Comparison of ENCODE assay signal across 20 mouse cellular contexts in the genomic region with DNA sequence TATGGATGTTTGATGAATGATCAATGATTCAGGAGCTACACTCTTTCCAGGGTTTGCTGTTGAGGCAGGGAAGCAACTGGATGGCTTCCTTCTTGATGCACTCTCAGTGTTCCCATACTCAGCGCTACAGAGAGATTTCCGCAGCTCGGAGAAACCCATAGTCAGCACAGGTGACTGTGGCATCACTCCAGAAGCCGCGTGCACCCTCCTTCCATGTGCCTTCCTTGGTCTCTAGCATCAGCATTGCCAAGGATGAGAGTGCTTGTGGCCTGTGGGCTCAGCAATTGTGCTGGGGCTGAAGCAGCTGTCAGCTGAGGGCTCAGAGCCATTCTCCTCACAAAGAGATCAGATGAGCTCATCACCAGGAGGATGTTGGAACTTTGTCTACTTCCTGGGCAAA.
A peak's percentile ranks its signal among the peaks of the same experiment; 100 is the strongest.
DNase-seq lines count a peak whose midpoint lies in the region; TF ChIP-seq lines count a peak whose summit lies in the region.
"Had no signal": no experiment of that assay in that cellular context is flagged by ENCODE, and none has a peak within 500 bp of the region (broad histone marks: within the 10 kb centered on the region; RNA-seq: fewer than 3 reads in every experiment).

No protein-coding gene starts in this region.

- TF ChIP-seq POLR2A in cerebellum, adult 2 months (IDR thresholded peaks at IDR 0.05; ENCODE audit: borderline replicate concordance, insufficient read depth, low read length), result no peak

- TF ChIP-seq CTCF in cerebellum, adult 2 months (IDR thresholded peaks at IDR 0.05; ENCODE audit: borderline replicate concordance, insufficient read depth, low read depth, low read length), result no peak

- H3K4me3 ChIP-seq in cerebellum, adult 2 months (replicated peaks; ENCODE audit: insufficient read depth, low read depth, low read length), result no peak overlapping the region
- H3K4me3 ChIP-seq: embryonic facial prominence, embryonic 13.5 days; embryonic facial prominence, embryonic 15.5 days; erythroblast, embryonic 14.5 days; forebrain, embryonic 10.5 days; forebrain, embryonic 12.5 days; forebrain, embryonic 15.5 days had no signal

- peak; percentile 11 to 38 for DNase-seq in cerebellum, postnatal 14 days
- no peak for DNase-seq in cerebellum, adult 2 months
- peak; percentile 0 for DNase-seq in left cerebral cortex, postnatal 4 days
- DNase-seq in left cerebral cortex, postnatal 14 days (ENCODE audit: low spot score in 2 of 2), result no peak
- DNase-seq in brain, adult 2 months (ENCODE audit: low read depth, low spot score), result peak; percentile 11
- DNase-seq in adrenal gland, adult 18-20 months (ENCODE audit: low spot score in 2 of 2), result no peak
- DNase-seq: adrenal gland, adult 8-10 months; adrenal gland, postnatal 14 days; adrenal gland, postnatal 36 days; cerebellum, adult 11-12 months; cerebellum, adult 8-10 months; cerebellum, adult 9-11 months; cerebellum, postnatal 36 days; embryo, embryonic 11 days had no signal

- intact Hi-C loops in left cerebral cortex, postnatal 4 days (cut with DNase I), result no loop called here
- intact Hi-C loops in left cerebral cortex, postnatal 14 days (cut with DNase I), result no loop called here

- 62% methylated on average over 5 of the region's 5 CpGs for WGBS in cerebellum, adult 2 months

- no peaks in the 10 kb centered on the region for H3K27me3 ChIP-seq in cerebellum, adult 2 months (ENCODE audit: control insufficient read depth, insufficient read depth, low read length)
- H3K27me3 ChIP-seq: embryonic facial prominence, embryonic 13.5 days; embryonic facial prominence, embryonic 15.5 days; forebrain, embryonic 12.5 days; forebrain, embryonic 15.5 days had no signal

- no peaks in the 10 kb centered on the region for H3K4me1 ChIP-seq in cerebellum, adult 2 months (ENCODE audit: control insufficient read depth, insufficient read depth, low read length)
- H3K4me1 ChIP-seq: embryonic facial prominence, embryonic 13.5 days; embryonic facial prominence, embryonic 15.5 days; forebrain, embryonic 10.5 days; forebrain, embryonic 12.5 days; forebrain, embryonic 15.5 days had no signal

- no peak overlapping the region for H3K27ac ChIP-seq in cerebellum, adult 2 months (ENCODE audit: insufficient read depth, low read length)
- H3K27ac ChIP-seq: embryonic facial prominence, embryonic 13.5 days; embryonic facial prominence, embryonic 15.5 days; forebrain, embryonic 10.5 days; forebrain, embryonic 12.5 days; forebrain, embryonic 15.5 days had no signal

Comparison
In these comparisons a context has a peak if more than half of its experiments do, and no peak if none do; other contexts are left out.
1. DNase-seq: peak in cerebellum, postnatal 14 days (2 of 2), left cerebral cortex, postnatal 4 days (single experiment) and brain, adult 2 months (single experiment); none in cerebellum, adult 2 months (0 of 2), left cerebral cortex, postnatal 14 days (0 of 2) and adrenal gland, adult 18-20 months (0 of 2).